Comparison of ENCODE assay signal across 8 mouse cellular contexts in the genomic region with DNA sequence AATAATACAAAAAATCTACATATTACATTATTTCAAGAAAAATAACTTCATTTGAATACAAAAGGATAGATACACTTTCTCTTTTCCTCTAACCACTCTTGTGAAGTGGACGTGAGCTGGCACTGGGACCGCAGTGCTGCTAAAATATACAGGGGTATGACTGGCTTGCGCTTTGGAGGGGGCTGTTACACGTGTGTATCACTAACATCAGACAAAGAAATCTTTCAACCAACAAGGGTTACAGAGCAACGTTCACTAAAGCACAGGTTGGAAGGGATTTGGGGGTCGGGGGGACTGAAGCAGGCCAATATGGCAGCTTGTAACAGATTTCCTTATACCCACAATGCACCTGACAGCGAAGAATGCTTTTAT.
DNase-seq lines count a peak whose midpoint lies in the region; ATAC-seq lines count a peak whose summit lies in the region.

No protein-coding gene starts in this region.

- H3K36me3 ChIP-seq in lung, embryonic 15.5 days: no peaks in the 10 kb centered on the region
- H3K36me3 ChIP-seq in limb, embryonic 10.5 days: no peaks in the 10 kb centered on the region
- H3K36me3 ChIP-seq in stomach, embryonic 15.5 days: no peaks in the 10 kb centered on the region

- H3K4me2 ChIP-seq in lung, embryonic 15.5 days: peak overlapping the region; percentile 73
- H3K4me2 ChIP-seq in stomach, embryonic 15.5 days: peak overlapping the region; percentile 92

- no peak overlapping the region for H3K9ac ChIP-seq in lung, embryonic 15.5 days
- no peak overlapping the region for H3K9ac ChIP-seq in stomach, embryonic 15.5 days

- ATAC-seq in frontal cortex, adult (ENCODE audit: low TSS enrichment): peak; percentile 21
- ATAC-seq in lung, embryonic 15.5 days (ENCODE audit: borderline replicate concordance, extremely low read depth, low FRiP score, low TSS enrichment): no peak
- ATAC-seq in stomach, embryonic 15.5 days (ENCODE audit: insufficient read depth, low FRiP score, low read depth): no peak

- no peaks in the 10 kb centered on the region for H3K9me3 ChIP-seq in lung, embryonic 15.5 days
- H3K9me3 ChIP-seq in limb, embryonic 10.5 days (replicated peaks): no peaks in the 10 kb centered on the region
- no peaks in the 10 kb centered on the region for H3K9me3 ChIP-seq in stomach, embryonic 15.5 days

- no peak for DNase-seq in frontal cortex, adult 2 months (ENCODE audit: extremely low spot score in 1 of 2, low spot score in 1 of 2)
- no peak for DNase-seq in lung, postnatal 14 days
- DNase-seq in limb, embryonic 10.5 days (ENCODE audit: low spot score): no peak
- no peak for DNase-seq in thymus, postnatal 4 days
- DNase-seq in adrenal gland, adult 18-20 months (ENCODE audit: low spot score in 2 of 2): no peak

- H3K27me3 ChIP-seq in lung, embryonic 15.5 days: 0 out of 2 replicates have a peak, but pooled peaks cover 2% of the 10 kb centered on the region
- H3K27me3 ChIP-seq in limb, embryonic 10.5 days (ENCODE audit: low read depth, poor library complexity, severe bottlenecking): no peaks in the 10 kb centered on the region
- no peaks in the 10 kb centered on the region for H3K27me3 ChIP-seq in stomach, embryonic 15.5 days (replicated peaks)

- 63% methylated on average over 7 of the region's 7 CpGs for WGBS in lung, embryonic 15.5 days
- 66% methylated on average over 7 of the region's 7 CpGs for WGBS in limb, embryonic 10.5 days
- 66% methylated on average over 7 of the region's 7 CpGs for WGBS in stomach, embryonic 15.5 days

- peak overlapping the region; percentile 33; the same call in 1 of the 2 replicates for H3K4me3 ChIP-seq in lung, embryonic 15.5 days
- peak overlapping the region; percentile 56 for H3K4me3 ChIP-seq in limb, embryonic 10.5 days
- H3K4me3 ChIP-seq in stomach, embryonic 15.5 days (replicated peaks): no peak overlapping the region

- no peak overlapping the region for H3K27ac ChIP-seq in lung, embryonic 15.5 days
- H3K27ac ChIP-seq in limb, embryonic 10.5 days: peak overlapping the region; percentile 89
- H3K27ac ChIP-seq in stomach, embryonic 15.5 days: no peak overlapping the region

- H3K4me1 ChIP-seq in lung, embryonic 15.5 days: peaks cover 8% of the 10 kb centered on the region; the same call in 1 of the 2 replicates
- peaks cover 21% of the 10 kb centered on the region for H3K4me1 ChIP-seq in limb, embryonic 10.5 days
- no peaks in the 10 kb centered on the region for H3K4me1 ChIP-seq in stomach, embryonic 15.5 days
